Mouse (Mus musculus): ENCODE results near the gene Fam221b.
A peak's percentile ranks its signal among the peaks of the same experiment; 100 is the strongest.

The Fam221b gene

DNA sequence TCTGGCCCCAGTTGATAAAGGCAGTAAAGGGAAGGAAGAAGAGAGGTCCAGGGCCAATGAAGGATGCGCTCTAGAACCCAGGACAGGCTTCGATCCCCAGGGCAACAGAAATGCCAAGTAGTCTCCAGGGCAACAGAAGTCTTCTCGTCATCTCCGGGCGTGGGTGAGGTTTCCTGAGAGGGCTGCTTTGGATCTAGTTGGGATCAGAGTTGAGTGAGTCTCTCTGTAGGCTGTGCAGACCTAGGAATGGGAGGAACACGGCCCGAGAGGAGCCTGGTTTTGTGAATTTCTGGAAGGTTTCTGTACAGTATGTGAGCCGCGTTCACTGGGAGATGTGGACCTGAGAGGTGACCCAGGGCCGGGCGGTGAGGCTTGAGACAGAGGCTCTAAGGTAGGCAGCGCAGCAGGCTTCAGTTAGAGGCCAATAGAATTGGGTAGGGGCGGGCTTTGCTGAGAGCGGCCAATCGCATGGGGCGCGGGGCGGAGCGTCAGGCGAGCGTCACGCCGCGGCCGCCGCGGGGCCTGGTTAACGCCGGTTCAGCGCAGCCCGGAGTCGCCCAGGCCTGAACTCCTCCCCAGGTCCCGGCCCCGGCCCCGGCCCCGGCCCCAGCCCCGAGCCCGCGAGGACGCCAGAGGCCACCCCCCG is at the start of gene Fam221b, which contains the start of gene Tmem8b:
Gene Fam221b (minus strand): TSS at position 364 of the 646 bp plus-strand sequence.
Gene Tmem8b (plus strand): TSS at position 190 of the 646 bp plus-strand sequence.
- peak; percentile 93 to 95 for DNase-seq

DNA sequence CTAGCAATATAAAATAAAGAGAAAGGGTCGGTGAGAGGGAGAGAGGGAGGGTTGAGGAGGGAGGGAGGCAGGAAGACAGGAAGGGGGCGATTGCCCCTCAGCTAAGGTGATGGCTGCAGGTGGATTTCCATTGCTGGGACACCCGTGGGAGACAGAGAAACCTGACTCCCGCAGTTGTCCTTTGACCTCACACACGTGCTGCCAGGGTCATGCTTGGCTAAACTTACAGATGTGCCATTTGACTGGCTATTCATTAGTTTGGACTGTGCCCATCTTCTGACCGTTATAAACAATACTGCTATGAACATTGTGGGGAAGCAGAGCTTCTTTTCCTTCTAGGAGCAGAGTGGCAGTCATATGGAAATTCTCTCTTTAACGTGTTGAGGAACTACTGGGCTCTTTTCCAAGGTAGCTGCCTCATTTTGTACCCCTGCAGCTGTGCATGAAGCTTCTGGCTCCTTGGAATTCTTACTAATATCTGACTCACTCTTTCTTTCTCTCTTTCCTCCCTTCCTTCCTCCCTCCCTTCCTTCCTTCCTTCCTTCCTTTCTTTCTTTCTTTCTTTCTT is 44.8 kb upstream of the Fam221b start:
- DNase-seq, result peak; percentile 35 to 57

DNA sequence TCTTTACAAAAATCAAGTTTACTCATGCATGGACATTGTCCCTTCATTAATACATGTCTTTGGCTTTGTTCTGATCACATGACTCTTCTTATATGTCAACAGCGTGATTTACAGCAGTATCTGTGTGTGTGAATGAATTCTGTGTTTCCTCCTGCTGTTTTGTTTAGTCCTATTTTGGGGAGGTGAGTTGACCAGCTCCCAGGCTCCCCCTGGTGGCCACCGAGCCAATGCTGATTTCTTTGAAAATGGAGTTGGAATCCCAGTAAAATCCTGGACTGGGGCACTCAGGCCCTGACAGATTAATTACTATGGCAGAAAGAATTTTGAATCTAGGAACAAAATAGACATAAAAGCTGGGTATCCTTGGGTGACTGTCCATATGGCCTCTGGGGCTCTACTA is 42.9 kb upstream of the Fam221b start:
- DNase-seq, result peak; percentile 93 to 95

DNA sequence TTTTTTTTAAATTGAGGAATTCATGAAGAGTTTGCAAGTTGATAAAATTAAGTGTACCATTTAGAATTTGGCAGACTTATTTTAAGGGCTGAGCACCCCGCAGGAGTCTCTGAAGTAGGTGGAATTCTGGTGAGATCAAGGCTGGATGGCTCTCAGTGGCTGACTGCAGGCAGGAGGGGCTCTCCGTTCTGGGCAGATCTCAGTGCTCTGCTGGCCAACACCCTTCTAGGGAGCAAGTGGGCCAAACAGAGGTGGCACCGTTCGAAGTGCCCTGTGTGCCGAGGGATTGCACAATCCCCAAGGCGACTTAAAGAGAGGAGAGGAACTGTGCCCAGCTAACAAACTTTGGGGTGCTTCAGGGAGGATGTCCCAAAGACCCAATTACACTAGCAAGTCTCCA is 40.9 kb upstream of the Fam221b start, which contains the start of gene Olfr71:
Gene Olfr71 (minus strand): TSS at position 387 of the 400 bp plus-strand sequence.
- no peak for DNase-seq

DNA sequence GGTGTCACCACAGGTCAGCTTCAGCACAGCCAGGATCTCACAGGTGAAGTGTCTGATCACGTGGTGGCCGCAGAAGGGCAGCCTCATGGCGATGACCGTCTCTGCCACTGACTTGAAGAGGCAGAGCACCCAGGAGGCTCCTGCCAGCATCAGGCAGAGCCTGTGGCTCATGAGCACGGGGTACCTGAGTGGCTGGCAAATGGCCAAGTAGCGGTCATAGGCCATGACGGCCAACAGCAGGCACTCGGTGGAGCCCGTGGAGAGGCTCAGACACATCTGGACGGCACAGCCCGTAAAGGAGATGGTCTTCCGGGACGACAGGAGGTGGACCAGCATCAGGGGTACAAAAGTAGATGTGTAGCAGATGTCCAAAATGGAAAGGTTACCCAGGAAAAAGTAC is 37.0 kb upstream of the Fam221b start:
- DNase-seq, result peak in 1 of 2 experiments; percentile 47

DNA sequence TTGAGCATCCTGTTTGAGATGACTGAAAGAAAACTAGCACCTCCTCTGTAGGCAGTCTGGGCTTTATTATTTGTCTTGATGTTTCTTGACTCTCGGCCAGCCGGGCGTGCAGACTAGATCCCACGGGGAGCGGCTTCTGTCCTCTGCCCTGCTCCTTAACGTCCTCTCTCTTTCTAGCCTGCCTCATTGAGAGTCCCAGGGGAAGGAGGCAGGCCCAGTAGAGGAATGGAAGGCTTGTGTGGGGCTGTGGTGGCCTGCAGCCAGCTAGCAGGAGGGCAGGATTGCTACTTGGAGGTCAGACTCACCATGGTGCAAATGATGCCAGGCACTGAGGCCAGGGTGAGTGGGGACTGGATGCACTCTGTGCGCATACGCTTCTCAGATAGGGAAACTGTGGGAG is 34.9 kb upstream of the Fam221b start:
- peak; percentile 59 to 70 for DNase-seq

DNA sequence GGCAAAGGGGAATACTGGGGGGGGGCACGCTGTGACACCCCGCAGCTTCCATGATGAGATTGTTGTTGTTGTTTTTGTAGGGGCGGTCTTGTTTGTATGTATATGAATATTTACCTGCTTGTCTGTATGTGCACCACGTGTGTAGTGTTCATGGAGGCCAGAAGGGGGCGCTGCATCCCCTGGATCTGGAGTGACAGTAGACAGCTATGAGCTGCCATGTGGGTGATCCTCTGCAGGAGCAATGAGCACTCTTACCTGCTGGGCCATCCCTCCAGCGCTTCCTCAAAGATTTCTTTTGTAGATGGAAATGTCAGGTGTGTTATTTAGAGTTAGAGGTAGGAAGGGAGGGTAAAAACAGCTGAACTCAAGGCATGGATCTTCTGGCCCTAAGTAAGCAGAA is 34.5 kb upstream of the Fam221b start:
- DNase-seq, result no peak

DNA sequence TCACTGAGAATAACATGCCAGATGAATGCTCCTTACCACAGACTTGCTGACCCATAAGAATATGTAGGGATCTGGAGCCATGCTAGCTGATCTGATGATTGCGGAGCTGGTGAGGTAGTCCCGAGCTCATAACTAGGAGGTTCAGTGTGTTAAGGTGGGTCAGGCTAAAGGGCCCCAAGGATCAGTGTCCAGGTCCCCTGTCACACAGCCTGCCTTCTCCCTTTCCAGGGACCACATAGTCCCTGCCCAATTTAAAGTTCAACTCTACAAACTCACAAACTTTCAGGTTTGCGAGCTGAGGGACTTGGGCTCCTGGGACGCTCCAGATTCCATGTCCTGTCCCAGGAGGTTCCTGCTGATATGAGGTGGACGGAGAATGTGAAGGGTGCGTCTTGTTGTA is 31.8 kb upstream of the Fam221b start, which contains the start of gene Olfr70:
Gene Olfr70 (minus strand): TSS at position 101 of the 400 bp plus-strand sequence.
- no peak for DNase-seq

DNA sequence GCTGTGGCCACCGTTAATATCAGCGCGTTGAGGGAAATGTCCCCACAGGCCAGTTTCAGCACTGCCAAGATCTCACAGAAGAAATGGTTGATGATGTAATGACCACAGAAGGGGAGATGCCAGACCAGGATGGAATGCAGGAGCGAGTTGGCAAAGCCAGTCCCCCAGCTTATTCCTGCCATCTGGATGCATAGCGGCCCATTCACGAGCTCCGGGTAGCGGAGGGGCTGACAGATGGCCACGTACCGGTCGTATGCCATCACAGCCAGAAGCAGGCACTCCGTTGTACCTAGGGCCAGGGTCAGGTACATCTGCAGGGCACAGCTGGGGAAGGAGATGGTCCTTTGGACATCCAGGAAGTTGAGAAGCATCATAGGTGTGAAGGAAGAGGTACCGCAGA is 27.6 kb upstream of the Fam221b start:
- no peak for DNase-seq

DNA sequence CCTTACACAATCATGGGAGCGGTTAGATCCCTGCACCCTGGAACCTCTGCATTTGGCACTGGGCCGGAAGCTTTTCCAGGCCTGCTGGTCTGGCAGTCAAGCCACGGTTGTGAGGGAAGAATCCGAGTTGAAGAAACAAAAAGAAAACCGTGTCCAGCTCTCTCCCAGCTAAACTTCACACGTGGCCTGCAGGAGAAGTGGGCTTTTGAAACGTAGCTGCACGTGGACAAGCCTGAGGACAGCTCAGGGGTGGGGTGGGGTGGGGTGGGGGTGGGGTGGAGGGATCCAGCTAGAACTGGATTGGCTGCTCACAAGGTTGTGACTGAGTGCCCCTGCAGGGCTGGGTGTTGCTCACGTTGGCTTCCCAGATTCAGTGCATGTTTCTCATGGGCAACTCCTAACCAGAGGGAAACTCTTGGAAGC is 26.3 kb upstream of the Fam221b start:
- DNase-seq, result peak; percentile 38 to 60

DNA sequence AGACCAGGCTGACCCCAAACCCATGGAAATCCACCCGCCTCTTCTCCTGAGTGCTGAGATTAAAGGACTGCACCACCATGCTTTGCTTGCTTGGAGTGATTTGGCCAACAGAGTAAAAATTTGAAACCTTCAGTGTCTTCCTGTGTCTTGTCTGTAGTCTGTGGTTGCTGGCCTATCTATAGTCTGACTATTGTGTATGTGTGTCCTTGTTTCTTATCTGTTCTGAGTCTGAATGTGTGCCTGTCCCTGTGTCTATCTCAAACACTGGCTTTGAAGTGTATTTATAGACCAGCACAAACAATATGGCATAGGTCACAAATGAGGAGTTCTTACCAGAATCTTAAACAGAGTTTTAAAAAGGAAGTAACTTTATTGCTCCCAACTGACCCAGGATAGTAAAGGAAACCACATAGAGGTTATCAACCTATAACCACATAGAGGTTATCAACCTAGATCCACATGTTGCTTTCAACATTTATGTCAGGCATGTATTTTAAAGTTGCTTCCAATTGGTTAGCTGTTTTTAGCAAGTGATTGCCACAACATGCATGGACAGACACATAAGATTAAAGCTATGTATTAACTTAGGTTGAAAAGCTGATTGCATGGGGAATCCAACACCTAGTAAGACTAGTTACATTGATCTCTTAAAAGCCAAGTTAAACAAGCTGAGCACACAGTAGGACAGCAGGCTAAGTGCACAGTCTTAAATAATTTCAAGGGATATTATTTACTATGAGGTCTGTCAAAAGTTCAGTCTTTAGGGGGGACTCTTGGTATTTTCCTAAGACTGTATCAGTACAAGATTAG is 25.7 kb upstream of the Fam221b start:
- DNase-seq, result no peak

DNA sequence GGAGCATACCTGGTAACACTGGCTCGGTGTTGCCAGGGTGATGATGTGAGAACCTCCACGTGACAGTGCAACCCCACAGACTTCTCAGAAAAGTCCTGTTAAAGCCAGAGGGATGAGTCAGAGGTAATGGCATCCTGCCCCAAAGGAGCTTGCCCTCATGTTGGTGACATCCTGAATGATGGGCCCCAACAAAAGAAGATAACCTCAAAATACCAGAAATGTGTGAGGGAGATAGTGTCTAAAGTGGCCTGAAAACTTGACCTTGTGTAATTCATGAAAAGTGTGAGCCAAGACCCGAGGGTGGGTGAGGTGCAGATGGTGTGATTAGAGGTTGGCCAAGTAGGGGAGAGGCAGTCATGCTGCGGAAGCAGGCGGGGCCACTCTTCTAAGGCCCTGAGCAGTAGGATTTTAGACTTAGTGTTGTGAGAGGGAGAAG is 24.9 kb upstream of the Fam221b start:
- no peak for DNase-seq

DNA sequence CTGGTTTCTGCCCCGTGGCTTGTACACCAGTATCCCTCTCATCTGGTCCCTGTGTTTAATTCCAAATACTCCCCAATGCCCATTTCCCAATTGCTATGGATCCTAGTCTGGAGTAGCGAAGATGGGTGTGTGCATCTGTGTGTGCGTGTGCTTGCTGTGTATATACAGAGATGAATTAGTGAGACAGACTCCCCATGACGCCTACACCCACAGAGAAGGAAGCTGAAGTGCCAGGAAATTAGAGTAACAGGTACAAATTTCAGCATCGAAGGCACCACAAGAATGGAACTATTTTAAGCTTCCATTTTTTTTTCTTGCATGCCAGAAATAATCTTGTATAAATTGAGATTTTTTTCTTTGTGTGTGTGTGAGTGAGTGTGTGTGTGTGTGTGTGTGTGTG is 22.1 kb upstream of the Fam221b start:
- DNase-seq, result no peak

DNA sequence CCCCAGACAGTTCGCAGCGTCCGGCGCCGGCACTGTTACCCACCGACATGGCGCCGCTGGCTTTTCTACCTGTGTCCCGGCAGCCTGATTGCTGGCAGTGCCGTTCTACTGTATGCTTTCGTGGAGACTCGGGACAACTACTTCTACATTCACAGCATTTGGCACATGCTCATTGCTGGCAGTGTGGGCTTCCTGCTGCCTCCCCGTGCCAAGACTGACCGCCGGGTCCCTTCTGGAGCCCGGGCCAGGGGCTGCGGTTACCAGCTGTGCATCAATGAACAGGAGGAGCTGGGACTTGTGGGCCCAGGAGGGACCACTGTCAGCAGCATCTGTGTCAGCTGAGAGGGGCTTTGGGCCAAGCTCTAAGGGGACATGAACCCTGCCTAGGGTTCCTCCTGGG is 21.1 kb upstream of the Fam221b start:
- DNase-seq, result no peak

DNA sequence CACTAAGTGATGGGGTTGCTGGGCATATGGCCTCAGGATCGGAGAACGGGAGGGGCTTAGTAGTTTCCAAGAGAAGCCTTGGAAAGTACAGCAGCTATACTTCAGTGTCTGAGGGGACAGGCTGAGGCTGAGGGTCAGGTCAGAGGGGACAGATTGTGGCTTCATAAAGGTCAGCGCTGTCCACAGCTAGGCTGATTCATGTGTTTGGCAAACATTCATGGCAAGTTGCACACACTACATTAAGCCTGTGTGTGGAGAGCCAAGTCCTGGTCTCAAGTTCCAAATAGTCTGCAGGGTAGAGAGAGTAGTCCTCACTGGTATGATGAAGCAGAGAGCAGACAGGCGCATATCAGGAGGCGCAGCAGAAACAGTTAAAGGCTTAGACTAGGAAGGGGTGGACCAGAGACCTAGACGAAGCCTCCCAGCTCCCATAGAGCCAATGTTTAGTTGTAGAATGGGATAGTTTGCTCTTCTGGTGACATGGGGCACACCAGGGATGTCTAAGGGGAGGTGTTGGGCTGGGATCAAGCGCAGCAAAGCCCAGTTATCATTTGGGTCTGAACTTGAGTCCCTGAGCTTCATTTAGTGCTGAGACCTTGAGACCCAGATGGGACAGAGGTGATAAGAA is 10.6 kb upstream of the Fam221b start:
- DNase-seq, result peak; percentile 55 to 72

DNA sequence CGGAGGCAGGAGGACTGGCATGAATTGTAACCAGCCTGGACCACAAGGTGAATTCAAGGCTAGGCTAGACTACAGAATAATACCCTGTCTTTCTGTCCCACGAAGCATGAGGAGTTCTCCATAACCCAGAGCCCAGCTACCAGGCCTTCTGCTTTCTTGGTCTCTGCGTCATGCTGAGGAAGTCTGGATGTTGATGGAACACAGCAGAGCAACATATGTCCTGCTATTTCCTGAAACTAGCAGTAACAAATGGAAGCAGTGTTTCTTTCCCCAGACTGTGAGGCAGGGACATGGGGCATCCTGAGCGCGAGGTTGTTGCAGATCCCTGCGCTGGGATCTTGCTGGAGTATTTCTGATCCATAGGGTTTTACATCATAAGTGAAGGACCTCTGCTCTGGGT is 9.6 kb upstream of the Fam221b start:
- DNase-seq, result no peak

DNA sequence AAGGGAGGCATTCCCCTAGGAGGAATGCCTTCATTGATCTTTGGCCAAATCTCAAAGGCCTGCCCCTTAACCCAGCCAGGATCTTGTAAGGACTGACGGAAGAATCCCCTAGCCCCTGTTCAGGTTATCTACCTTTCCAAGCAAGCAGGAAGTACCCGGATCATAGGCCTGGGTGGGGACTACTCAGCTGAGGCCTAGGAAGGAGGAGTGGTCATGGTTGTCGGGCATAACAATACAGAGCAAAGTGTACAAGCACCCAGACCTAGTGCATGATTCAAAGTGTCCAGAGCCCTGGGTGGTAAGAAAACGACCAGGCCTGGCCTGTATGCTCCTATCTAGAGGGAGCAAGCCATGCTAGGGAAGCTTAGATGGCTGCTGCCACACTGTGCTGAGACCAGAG is 6.7 kb upstream of the Fam221b start:
- DNase-seq, result no peak

DNA sequence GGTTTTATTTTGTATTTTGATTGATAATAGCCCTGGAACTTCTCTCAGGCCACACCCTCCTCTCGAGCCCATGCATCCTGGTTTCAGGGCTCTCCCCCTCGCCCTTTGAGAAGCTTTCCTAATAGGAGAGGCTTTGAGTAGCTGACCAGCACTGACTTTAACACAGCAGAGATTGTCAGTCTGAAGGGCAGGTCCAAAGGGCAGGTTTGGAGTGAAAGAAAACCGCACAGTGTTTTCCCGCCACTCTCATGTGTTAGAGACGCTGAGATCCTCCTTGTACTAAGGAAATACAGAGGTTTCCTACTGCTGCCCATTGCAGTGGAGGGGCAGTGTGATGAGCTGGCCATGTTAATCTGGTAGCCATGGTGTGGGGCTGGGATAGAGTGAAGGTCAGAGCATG is 6.0 kb upstream of the Fam221b start:
- DNase-seq, result no peak

DNA sequence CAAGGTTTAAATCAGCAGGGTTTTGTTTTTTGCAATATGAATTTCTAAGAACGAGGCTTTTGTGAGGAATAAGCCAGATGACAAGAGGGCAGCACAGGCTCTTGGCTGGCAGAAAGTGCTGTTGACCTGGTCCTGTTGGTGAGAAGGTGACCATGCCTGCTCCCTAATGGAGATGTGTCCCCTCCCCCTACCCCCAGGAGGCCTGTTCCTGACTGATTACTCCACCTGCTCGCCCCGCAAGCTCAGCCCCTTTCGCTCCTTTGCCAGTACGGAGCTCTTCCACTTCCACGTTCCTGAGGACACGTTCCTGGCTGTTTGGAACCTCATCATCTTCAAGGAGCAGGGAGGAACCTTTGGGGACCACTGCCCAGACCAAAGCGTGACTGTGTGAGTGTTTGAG is 4.8 kb upstream of the Fam221b start:
- no peak for DNase-seq

DNA sequence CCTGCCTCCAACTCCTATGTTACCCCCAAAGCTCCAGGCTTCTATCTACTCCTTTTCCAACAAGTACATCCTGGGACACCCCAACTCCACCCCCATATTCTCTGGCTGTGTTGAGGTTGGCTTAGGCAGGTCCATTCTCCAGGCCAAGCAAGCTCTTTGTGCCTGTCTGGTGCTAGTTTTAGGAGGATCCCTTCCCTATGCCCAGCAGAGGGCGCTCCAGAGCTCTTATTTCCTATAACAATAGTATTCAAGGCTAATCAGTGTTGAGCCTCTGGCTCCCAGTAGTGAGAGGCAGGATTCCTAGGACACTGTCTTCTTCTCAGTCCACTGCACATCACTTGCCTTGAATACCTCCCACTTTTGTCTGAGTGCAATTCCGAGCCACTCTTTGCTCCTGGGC is 3.1 kb upstream of the Fam221b start:
- peak; percentile 95 to 97 for DNase-seq

DNA sequence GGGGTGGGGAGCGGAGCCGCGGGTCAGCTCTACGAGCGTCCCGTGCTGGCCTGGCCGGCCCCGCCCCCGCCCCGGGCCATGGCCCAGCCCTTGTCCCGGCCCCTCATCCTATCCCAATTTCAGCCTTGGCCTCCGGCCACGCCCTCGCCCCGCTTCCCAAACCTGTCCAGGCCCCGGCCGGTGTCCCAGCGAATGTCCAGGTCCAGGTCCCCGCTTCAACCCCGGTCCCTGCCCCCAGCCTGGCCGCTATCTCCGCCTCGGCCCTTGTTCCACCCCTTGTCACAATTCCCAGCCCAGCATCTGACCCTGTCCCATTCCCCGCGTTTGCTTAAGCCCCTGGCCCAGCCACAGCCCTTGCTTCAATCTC is 466 bp upstream of the Fam221b start:
- peak; percentile 83 to 89 for DNase-seq

DNA sequence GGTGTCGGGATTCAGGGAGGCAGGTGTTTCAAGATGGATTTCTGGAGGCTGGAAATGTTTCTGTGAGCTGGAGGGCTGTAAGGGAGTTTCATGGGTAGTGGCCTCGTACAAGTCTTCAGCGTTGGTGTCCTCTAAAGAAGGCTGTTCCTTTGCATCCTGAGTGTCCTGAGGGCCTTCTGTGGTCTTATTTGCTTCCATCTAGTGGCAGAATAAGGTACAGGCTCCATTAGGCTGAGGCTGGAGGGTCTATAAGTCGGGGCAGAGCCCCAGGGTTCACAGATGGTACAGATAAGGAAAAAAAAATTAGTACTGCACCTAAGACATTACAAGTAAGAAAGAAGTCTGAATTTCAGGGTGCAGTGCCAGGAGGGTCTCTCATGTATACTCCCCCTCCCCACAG is 2.5 kb downstream of the Fam221b start:
- DNase-seq, result no peak

DNA sequence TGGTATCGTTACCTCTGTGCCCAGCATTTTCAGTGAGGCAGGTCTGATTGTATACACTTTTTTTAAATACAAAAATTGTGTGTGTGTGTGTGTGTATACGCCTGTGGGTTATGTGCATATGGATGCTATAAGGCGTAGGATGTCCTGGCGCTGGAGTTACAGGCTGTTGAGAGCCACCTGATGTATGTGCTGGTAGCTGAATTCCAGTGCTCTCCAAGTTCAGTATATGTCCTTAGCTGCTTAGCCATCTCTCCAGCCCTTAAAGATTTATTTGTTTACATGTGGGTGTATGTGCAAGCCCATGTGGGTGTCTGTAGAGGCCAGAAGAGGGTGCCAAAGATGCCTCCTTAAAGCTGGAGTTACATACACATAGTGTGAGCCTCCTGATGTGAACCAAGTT is 11.8 kb downstream of the Fam221b start:
- DNase-seq, result no peak
